Mouse (Mus musculus): ENCODE measurements around the gene Chst11. TPM values are rescaled to one million over a fixed set of nuclear protein-coding genes. Genes with fewer than 3 reads are reported as not detected.
"Not testable (repeated sequence)": the region's sequence is repeated elsewhere in the genome, so short reads cannot be mapped to it uniquely, and the experiment has no call there.

Chst11 gene
- total RNA-seq, 2 experiments from 2014 or later: 0.94 to 1.00 TPM

GRCm38 (mm10) chr10:83111046-83111445, 125.7 kb downstream of the Chst11 start:
- no peak for DNase-seq

GRCm38 (mm10) chr10:83112345-83112744, 127.0 kb downstream of the Chst11 start:
- no peak for DNase-seq

GRCm38 (mm10) chr10:83114564-83114963, 129.3 kb downstream of the Chst11 start:
- DNase-seq: no peak

- DNase-seq: no peak
Measured at GRCm38 (mm10) chr10:83116889-83117288, 131.6 kb downstream of the Chst11 start.

- DNase-seq: no peak
Measured at GRCm38 (mm10) chr10:83117851-83118250, 132.6 kb downstream of the Chst11 start.

GRCm38 (mm10) chr10:83118613-83119012, 133.3 kb downstream of the Chst11 start:
- DNase-seq: no peak

GRCm38 (mm10) chr10:83119016-83119415, 133.7 kb downstream of the Chst11 start:
- no peak for DNase-seq

GRCm38 (mm10) chr10:83119461-83119860, 134.2 kb downstream of the Chst11 start:
- DNase-seq: not testable (repeated sequence)

GRCm38 (mm10) chr10:83119909-83120308, 134.6 kb downstream of the Chst11 start:
- no peak for DNase-seq

- DNase-seq: no peak
Measured at GRCm38 (mm10) chr10:83120938-83121337, 135.6 kb downstream of the Chst11 start.

GRCm38 (mm10) chr10:83124560-83124959, 139.3 kb downstream of the Chst11 start:
- no peak for DNase-seq

- DNase-seq: no peak
Measured at GRCm38 (mm10) chr10:83126447-83126846, 141.1 kb downstream of the Chst11 start.

- no peak for DNase-seq
Measured at GRCm38 (mm10) chr10:83128435-83128834, 143.1 kb downstream of the Chst11 start.

GRCm38 (mm10) chr10:83129624-83130218, 144.4 kb downstream of the Chst11 start:
- DNase-seq: no peak

- no peak for DNase-seq
Measured at GRCm38 (mm10) chr10:83130611-83131010, 145.3 kb downstream of the Chst11 start.

GRCm38 (mm10) chr10:83131884-83132283, 146.6 kb downstream of the Chst11 start:
- DNase-seq: no peak

GRCm38 (mm10) chr10:83133866-83134570, 148.7 kb downstream of the Chst11 start:
- DNase-seq: no peak

- DNase-seq: no peak
Measured at GRCm38 (mm10) chr10:83134896-83135295, 149.6 kb downstream of the Chst11 start.

GRCm38 (mm10) chr10:83135963-83136362, 150.7 kb downstream of the Chst11 start:
- DNase-seq: no peak

GRCm38 (mm10) chr10:83137103-83137502, 151.8 kb downstream of the Chst11 start:
- DNase-seq: no peak

GRCm38 (mm10) chr10:83139276-83139675, 154.0 kb downstream of the Chst11 start:
- no peak for DNase-seq

- DNase-seq: no peak
Measured at GRCm38 (mm10) chr10:83140258-83140936, 155.1 kb downstream of the Chst11 start.

GRCm38 (mm10) chr10:83141434-83141833, 156.1 kb downstream of the Chst11 start:
- no peak for DNase-seq
